Mouse (Mus musculus): Measurements from ENCODE around the gene Zdhhc22.

DNA sequence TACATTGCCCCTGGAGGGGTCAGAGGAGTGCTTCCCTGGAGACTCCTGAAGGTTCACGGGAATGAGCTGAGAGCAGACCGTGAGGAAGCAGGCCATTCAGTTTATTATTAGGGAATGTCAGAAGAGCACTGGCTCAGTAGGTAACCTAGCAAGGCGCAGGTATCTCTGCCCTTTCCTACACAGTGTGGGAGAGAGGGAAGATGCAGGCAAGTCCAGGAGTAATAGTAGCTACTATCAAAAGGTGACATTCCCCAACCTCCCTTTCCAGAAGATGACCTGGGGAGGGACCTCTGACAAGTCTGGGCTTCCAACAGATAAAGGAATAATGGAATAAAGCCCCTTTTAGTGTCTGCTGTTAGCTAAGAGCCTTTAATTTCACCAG lies 21.0 kb downstream of the Zdhhc22 start:
- no peak for TF ChIP-seq POLR2A (IDR thresholded peaks at IDR 0.05; ENCODE audit: low read depth, low read length)
- TF ChIP-seq CTCF (IDR thresholded peaks at IDR 0.05; ENCODE audit: extremely low read depth, insufficient read depth, insufficient read length, insufficient replicate concordance), result no peak

Data from spleen, adult 2 months (tissue).